Comparison of ENCODE assay signal across 8 mouse cellular contexts in genomic region chr2:170155089-170155740, GRCm38 (mm10). TPM values are rescaled to one million over a fixed set of nuclear protein-coding genes. Genes with fewer than 3 reads are reported as not detected.
DNase-seq lines count a peak whose midpoint lies in the region; ATAC-seq and TF ChIP-seq lines count a peak whose summit lies in the region.

No protein-coding gene starts in this region.

- peaks cover 18% of the 10 kb centered on the region for H3K4me1 ChIP-seq in midbrain, embryonic 16.5 days (ENCODE audit: control insufficient read depth, insufficient read depth, low read length)

- no peaks in the 10 kb centered on the region for H3K27me3 ChIP-seq in midbrain, embryonic 16.5 days (ENCODE audit: control insufficient read depth, insufficient read depth, low read depth, low read length)

- WGBS in midbrain, embryonic 16.5 days, result 8% methylated on average over 18 of the region's 18 CpGs

- TF ChIP-seq CTCF in brain, embryonic 14.5 days (IDR thresholded peaks at IDR 0.05; ENCODE audit: borderline replicate concordance, extremely low read depth, insufficient read depth, insufficient read length), result peak; percentile 29; the same call in 1 of the 2 replicates

- H3K27ac ChIP-seq in midbrain, embryonic 16.5 days (ENCODE audit: low read length), result peak overlapping the region; percentile 40; the same call in 1 of the 2 replicates

- H3K9me3 ChIP-seq in midbrain, embryonic 16.5 days (replicated peaks; ENCODE audit: control insufficient read depth, low read length, poor library complexity, severe bottlenecking), result no peaks in the 10 kb centered on the region

- H3K36me3 ChIP-seq in midbrain, embryonic 16.5 days (ENCODE audit: control insufficient read depth, insufficient read depth, low read length), result no peaks in the 10 kb centered on the region

- peak; percentile 51; the same call in 1 of the 2 replicates for ATAC-seq in midbrain, embryonic 16.5 days

- H3K4me3 ChIP-seq in midbrain, embryonic 16.5 days (ENCODE audit: low read depth, low read length), result peak overlapping the region; percentile 35

- TF ChIP-seq POLR2A in brain, embryonic 14.5 days (IDR thresholded peaks at IDR 0.05; ENCODE audit: borderline replicate concordance, extremely low read depth, insufficient read depth, insufficient read length, poor library complexity, severe bottlenecking), result no peak

- peak; percentile 43 for DNase-seq in layer of hippocampus, adult 11-12 months (ENCODE audit: low spot score)
- no peak for DNase-seq in layer of hippocampus, adult 8-10 months (ENCODE audit: low spot score in 2 of 2)
- DNase-seq in brain, embryonic 14.5 days (ENCODE audit: low read depth), result peak; percentile 82
- peak; percentile 63 for DNase-seq in gastrocnemius, postnatal 25 days
- DNase-seq in induced T-regulatory cell, adult 2 months (ENCODE audit: low read depth), result peak; percentile 86
- peak; percentile 85 for DNase-seq in liver
- peak; percentile 82 to 88 for DNase-seq in spleen, postnatal 4 days (ENCODE audit: low spot score in 2 of 2)

- H3K4me2 ChIP-seq in midbrain, embryonic 16.5 days (ENCODE audit: low read length), result peak overlapping the region; percentile 67

- peak overlapping the region; percentile 57 for H3K9ac ChIP-seq in midbrain, embryonic 16.5 days (ENCODE audit: low read depth, low read length)

RNA-seq across cellular contexts. Expression of gene Zfp217, which starts 7.3 kb away (rescaled TPM):
- total RNA-seq in layer of hippocampus, adult 8-10 months (2022), result 1 to 10 TPM; 3.2 to 5.3 (median 4.5) TPM
- 5.7 and 7.6 TPM in 2 replicates for polyA plus RNA-seq in brain, embryonic 14.5 days (2012; rRNA removed)
- total RNA-seq in gastrocnemius, postnatal 25 days (2021), result 1 to 10 TPM; 7.0 to 7.2 TPM
- 0.87 and 1.0 TPM in 2 replicates for polyA plus RNA-seq in midbrain, embryonic 16.5 days (2015; fragmentation: Nextera tagmentation; extraction: Ambion mirVana)

Comparison
In these comparisons a context has a peak if more than half of its experiments do, and no peak if none do; other contexts are left out.
1. DNase-seq: peak in layer of hippocampus, adult 11-12 months (single experiment), brain, embryonic 14.5 days (single experiment), gastrocnemius, postnatal 25 days (single experiment), induced T-regulatory cell, adult 2 months (single experiment), liver (single experiment) and spleen, postnatal 4 days (2 of 2); none in layer of hippocampus, adult 8-10 months (0 of 2).